Mouse (Mus musculus) left cerebral cortex, adult 18-20 months (tissue): ENCODE results near the gene Pip4k2a. TPM values are rescaled to one million over a fixed set of nuclear protein-coding genes. Genes with fewer than 3 reads are reported as not detected.
A peak's percentile ranks its signal among the peaks of the same experiment; 100 is the strongest.

Experiments
- DNase-seq, 2 experiments: peaks; one replicate each; pipeline ENCODE4 v3.0.0; 2021 to 2022; ENCODE audit warnings: low spot score in 2 of 2, mixed read lengths in 1 of 2
- total RNA-seq, 2 experiments: library from RNA; stranded (reverse); gene quantifications; 2 replicates each; pipeline ENCODE4 v1.2.3; 2021

Gene Pip4k2a
- total RNA-seq, 2 experiments from 2014 or later = 55.5 to 56.2 TPM

DNA sequence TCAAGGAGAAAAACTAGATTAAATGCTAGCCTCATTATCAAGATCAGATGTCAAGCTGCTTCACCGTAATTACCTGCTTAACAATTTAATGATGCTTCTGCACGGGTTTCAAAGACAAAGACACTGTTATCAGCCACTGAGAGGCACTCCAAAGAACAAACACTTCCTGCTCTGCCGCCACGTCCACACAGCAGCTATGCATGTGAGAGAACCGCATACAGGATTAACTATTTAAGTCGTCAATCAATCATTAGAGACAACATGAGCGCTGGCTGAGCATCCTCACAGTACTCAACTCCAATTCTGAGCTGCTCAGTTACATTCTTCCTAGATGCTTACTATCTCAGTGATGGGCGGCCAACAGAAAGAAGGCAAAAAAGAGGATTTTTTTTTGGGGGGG lies 147.3 kb downstream of the Pip4k2a start:
- DNase-seq = no peak

GRCm38 (mm10) chr2:18848074-18848629 lies 149.8 kb downstream of the Pip4k2a start:
- DNase-seq = no peak

- no peak for DNase-seq
Measured at GRCm38 (mm10) chr2:18842527-18842926, 155.4 kb downstream of the Pip4k2a start.

GRCm38 (mm10) chr2:18841051-18841450 lies 156.9 kb downstream of the Pip4k2a start:
- DNase-seq = peak; percentile 31 to 47

DNA sequence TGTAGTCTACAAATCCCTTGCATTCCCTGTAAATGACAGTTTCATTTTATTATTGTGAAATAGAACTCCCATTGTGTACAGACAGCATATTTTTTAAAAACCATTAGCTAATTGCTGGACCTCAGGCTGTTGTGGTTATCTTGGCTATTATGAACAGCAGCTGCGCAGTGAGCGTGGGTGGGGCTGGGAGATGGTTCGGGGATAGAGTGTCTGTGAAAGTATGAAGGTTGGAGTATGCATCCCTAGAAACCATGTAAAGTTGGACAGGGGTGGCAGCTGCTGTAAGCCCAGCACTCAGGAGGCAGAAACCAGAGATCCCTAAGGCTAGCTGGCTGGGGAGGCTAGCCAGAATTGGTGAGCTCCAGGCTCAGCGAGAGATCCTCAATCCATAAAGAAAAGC lies 158.4 kb downstream of the Pip4k2a start:
- DNase-seq = no peak

- no peak for DNase-seq
Measured at GRCm38 (mm10) chr2:18835266-18835908, 162.5 kb downstream of the Pip4k2a start.

DNA sequence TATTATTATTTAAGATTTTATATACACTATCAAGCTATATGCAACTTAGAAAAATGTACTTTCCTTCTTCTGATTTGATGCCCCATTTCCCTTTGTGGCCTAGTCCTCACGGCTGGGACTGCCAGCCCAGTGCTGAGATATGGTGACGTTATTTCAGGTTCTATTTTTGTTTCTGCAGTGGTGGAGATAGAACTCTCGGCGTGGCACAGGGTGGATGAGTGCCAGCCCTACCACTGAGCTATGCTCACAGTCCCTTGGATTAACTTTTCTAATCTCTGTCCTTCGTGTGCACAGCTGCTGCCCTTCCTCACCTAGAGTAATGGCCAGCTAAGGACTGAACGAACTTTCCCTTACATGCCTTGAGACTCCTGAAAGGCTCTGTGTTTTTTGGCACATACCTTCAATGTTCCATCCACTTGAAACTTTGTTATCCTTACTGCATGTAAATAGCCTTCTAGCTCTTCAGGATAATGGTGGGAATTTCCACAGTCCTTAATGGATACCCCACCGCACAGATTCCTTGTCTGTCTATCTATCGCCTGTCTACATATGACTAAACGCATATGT lies 164.8 kb downstream of the Pip4k2a start:
- no peak for DNase-seq

DNA sequence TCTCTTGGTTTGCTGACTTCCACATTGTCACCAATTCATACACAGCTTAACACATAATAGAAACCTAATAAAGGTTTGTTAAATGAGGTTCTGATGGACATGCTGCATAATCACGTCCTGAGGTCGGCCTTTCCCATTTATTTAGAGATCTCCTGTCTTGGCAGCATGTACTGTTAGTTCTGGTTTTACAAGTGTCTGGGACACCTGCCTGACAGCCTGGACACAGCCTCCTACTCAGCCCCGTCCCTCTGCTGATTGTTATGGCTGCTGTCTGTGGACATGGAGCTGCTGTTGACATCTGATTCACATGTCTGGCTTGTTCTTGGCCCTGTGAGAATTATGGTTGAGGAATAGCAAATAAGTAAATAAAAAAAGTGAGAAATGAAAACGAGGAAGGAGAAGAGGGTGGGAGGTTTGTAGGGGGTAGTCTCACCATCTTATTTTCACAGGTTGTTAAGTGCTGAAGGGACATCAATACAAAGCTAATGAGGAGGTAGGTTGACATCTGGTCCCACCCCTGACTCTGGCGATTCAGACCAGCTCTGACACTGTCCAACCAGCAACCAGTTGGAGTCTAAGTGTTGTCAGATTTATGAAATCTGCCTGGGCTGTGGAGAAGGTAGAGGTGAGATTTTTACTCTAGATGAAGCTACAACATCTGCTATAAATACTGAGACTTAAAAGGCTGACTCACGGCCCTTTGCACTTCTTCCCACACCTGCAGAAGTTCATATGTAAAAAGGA lies 166.7 kb downstream of the Pip4k2a start:
- DNase-seq = no peak

DNA sequence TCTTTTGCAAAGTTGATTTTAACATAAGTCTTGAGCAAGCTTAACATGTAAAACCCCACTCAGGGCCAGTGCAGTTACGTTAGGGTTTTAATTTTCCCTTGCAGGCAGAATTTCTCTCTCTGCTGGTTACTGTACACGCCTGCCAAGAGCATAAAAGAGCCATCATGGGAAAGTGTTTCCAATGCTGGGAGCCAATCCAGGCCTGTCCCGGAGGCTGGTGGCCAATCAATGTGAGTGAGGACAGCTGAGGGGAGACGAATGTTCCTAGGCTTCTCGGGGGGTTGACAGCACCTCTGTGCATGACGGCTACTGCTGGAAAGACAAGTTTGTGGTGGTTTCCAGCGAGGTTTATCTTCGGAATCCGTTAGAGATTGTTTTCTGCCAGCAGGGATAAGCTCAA lies 175.2 kb downstream of the Pip4k2a start:
- no peak for DNase-seq

DNA sequence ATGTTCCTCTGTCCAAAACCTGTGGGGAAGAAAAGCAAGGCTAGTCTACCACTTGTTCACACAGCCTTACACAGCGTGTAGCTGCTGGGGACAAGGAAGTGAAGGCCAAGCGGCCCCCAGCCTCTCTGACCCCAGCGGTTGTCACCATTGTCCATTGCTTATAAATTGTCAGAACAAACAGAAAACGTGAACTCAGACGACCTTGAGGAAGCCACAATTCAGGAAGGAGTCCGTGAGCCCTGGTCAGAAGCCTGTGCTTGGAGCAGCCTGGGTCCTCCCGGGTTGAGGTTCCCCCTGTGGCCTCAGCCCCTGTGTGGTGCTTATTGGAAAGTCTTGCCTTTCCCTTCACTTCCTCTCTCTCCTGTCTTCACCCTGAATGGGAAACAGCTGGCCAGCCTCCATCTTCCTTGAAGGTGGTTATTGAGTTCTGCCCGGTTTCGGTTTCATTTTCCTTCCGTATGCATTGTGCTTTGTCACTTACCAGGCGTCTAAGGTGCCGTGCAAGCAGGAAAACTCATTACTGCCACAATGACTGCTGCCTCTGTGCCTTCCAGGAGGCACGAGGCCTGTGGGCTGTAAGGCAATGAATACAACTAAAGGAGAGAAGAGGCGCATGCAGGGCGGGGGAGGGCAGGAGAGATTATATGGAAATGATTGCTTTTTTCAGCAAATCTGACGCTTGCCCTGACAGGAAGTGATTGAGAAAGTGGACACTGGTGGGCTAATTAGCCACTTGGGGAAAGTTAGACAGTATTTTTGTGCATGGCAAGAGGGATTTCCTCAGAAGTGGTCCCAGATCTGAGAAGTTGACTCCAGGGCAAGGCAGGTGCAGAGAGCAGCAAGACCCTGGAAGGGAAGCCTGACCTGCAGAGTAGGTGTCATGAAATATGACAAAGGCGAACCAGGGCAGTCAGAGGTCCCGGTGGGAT lies 176.2 kb downstream of the Pip4k2a start:
- DNase-seq = no peak

DNA sequence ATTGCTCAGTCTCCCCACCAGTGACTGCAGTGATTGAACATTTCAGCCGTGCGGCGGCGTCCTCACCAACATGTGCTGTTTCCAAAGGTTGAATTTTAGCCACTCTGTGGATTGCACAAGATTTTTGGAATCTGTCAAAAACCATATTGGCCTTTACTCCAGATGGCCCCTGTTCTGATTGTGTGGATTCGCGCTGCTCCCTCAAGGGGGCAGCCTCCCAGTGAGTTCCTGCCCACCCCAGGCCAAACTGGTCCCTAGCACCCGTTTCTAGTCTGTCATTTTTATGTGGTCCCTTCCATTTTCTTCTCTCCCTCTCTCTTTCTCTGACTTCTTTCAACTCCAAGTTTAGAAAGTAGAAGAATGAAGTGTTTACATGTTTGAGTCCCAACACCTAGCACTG lies 178.4 kb downstream of the Pip4k2a start:
- DNase-seq = no peak

DNA sequence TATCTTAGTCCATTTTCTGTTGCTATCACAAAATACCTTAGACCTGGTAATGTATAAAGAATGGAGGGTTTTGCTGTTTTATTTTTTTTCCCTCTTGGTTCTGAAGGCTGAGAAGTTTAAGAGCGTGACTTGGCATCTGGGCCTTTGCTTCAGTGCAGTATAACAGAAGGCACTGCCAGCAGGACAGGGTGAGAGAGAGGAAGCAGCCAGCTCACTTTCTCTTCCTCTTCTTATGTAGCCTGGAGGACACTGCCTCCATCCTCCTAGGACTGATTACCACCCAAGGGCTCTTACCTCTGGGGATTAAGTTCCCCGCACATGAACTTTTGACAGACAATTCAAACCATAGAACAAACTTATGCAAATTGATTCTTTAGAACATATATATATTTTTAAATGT lies 181.9 kb downstream of the Pip4k2a start:
- no peak for DNase-seq

GRCm38 (mm10) chr2:18815336-18815965 lies 182.5 kb downstream of the Pip4k2a start:
- DNase-seq = no peak

DNA sequence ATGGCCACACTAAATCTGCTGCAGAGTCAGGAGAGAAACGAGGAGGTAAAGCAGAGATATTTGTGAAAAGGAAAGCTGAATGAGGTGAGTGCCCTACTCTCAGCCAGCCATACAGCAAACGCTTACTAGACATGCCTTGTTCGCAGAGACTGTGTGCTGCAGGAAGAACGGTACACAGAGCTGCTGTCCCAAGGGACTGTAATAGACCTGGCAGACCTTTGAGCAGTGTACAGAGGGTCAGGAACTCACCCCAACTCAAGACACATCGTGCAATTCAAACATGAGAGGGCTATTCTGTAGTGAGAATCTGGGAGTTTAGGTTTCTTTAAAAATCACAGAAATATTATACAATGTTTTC lies 183.5 kb downstream of the Pip4k2a start:
- DNase-seq = no peak

GRCm38 (mm10) chr2:18813683-18814446 lies 184.1 kb downstream of the Pip4k2a start:
- DNase-seq = no peak

DNA sequence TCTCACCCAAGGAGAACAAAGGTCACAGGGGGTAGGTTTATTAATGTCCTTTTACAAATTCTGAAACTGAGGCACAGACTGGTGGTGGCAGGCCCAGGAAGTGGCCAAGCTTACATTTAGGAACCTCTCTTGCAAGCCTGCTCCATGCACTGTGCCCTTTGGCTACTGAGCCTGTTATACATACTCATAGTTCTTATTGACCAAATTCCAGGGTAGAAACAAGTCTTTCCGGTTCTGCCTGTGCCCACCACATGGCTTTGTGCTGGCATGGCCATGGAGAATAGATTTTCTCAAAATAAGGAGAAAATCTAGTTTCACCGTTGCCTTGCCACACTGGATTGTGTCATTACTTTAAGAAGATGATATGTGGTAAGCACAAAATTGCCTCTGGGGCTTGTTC lies 190.0 kb downstream of the Pip4k2a start:
- no peak for DNase-seq

- DNase-seq = no peak
Measured at GRCm38 (mm10) chr2:18801281-18801862, 196.6 kb downstream of the Pip4k2a start.

DNA sequence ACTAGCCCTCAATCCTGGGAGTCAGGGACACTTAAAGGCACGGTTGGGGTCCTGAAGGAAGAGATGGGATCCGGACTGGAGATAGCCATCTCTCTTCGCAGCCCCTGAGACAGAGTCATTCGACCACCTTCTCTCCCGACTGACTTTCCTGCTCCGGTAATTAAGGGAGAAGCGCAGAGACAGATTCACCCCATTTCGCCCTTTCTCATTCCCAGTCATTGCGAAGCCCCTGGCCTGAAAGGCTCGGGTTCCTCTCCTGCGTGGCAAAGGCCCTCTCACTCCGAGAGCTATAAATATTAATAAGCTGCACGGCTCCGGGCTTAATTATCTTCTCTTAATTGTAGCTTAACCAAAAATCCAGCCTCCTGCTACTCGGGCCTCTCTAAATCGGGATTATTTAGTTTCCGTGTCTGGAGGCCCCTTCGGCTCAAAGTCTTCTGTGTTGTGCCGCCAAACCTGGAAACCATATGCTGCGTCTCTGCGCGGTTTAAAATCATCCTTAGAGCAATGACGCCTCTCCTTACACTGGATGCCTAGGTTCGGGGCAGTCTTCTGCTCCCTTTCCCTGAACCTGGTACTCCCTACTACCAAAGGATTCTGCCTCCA lies 197.2 kb downstream of the Pip4k2a start:
- peak in 1 of 2 experiments; percentile 15 for DNase-seq

DNA sequence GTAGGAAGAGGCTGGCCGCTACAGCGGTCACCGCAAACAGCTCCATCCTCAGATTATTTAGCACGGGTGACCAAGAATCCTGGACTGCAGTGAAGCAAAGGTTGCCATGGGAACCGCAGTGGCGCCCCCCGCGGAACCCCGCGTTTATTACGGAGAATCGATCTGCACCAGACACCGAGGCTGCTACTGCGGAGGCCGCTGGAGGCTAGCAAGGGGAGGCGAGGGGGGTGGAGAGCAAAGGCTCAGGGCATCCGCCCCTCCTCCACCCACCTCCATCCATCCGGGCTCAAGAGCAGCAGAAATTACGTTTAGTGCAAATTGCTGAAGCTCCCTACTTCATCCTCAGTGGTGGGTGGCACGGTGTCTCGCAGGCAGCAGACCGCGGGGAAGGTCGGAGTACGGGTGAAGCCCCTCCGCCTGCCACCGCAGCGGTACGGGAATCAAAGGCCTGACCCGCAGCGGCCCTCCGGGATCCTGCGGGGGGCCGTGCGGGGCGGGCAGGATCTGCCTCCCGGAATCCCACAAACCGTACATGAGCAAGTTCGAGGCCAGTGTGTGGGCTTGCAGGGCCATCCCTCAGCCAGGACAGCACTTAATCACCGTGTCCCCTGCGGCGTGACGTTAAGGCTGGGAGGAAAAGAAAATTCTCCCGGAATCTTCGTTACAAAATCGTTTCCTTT lies 197.8 kb downstream of the Pip4k2a start:
- DNase-seq = peak; percentile 68 to 81
